Mouse (Mus musculus) liver, embryonic 12.5 days (tissue): ENCODE results near the gene Gm17581. TPM values are rescaled to one million over a fixed set of nuclear protein-coding genes. Genes with fewer than 3 reads are reported as not detected.

Source experiments
- ATAC-seq: fragments of 200-750 bp; cut with Nextera tagmentation; 2 replicates; pipeline ENCODE4 v1.8.0; 2017; ENCODE audit warnings: moderate number of reproducible peaks, mild to moderate bottlenecking, moderate library complexity
- H3K27ac ChIP-seq: fragments of 300-500 bp; sonication (generic); 2 replicates; pipeline ENCODE4 v1.5.1; 2016; ENCODE audit warnings: mild to moderate bottlenecking
- H3K27me3 ChIP-seq: fragments of 300-500 bp; sonication (generic); replicated peaks from 2 replicates; pipeline ENCODE4 v1.6.1; 2016; ENCODE audit warnings: mild to moderate bottlenecking, moderate library complexity
- H3K36me3 ChIP-seq: fragments of 300-500 bp; sonication (generic); 2 replicates; pipeline ENCODE4 v1.6.1; 2016; ENCODE audit warnings: mild to moderate bottlenecking, moderate library complexity
- H3K4me1 ChIP-seq: fragments of 300-500 bp; sonication (generic); 2 replicates; pipeline ENCODE4 v1.6.1; 2016
- H3K4me2 ChIP-seq: fragments of 300-500 bp; sonication (generic); 2 replicates; pipeline ENCODE4 v1.6.1; 2016; ENCODE audit warnings: mild to moderate bottlenecking, moderate library complexity
- H3K4me3 ChIP-seq: fragments of 300-500 bp; sonication (generic); 2 replicates; pipeline ENCODE4 v1.5.1; 2016; ENCODE audit warnings: mild to moderate bottlenecking, moderate library complexity
- H3K9ac ChIP-seq: fragments of 300-500 bp; sonication (generic); 2 replicates; pipeline ENCODE4 v1.6.1; 2016; ENCODE audit warnings: mild to moderate bottlenecking, moderate library complexity
- H3K9me3 ChIP-seq: fragments of 300-500 bp; sonication (generic); replicated peaks from 2 replicates; pipeline ENCODE4 v1.6.1; 2016; ENCODE audit warnings: mild to moderate bottlenecking, moderate library complexity
- whole genome bisulfite sequencing: fragments of 180-500 bp; shearing (Covaris S2); methylation state at CpG from one replicate; pipeline ENCODE4 v1.1.7; 2016; ENCODE audit not compliant: insufficient replicate concordance; 5-methylcytosine and 5-hydroxymethylcytosine counted together
- polyA plus RNA-seq: library from polyadenylated mRNA; unstranded; fragments of >200 nt; fragmentation: Nextera tagmentation; extraction: Ambion mirVana; gene quantifications from 2 replicates; pipeline ENCODE4 v1.2.1, GENCODE M21; 2016

Gene Gm17581
- polyA plus RNA-seq, 1 experiment from 2014 or later: not detected

DNA sequence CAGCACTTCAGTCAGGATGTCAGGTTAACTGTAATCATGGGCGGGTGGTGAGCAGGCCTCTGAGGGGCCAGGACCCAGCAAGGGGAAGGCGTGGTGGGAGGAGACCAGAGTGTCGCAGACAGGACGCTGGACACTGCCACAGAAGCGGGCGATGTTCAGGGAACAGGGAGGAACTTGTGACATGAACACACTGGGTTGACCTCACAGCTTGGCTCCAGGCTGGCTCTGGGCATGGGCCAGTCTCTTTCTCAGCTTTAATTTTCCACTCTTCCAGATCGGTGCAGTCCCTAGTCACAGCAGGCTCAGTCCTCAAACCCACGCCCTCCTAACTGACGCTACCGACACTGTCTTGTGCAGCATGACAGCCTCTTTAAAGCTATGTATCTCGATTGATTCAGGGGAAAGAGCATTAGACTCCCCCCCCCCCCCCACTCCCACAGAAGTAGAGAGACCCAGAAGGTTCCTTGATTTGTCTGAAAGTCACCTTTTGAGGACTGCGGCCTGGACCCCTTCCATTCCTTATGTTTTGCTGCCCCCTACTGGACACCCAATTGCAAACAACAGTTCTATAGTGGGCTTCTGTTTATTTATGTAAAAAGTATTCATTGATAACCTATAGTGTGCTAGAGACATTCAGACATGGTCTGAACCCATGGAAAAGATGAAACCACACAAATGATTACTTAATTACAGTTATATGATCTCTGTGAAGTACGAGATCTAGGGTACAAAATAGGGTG, 29.2 kb upstream of the Gm17581 start:
- 53% methylated on average over 13 of the region's 13 CpGs for WGBS
- Histone ChIP-seq H3K27ac (no peak overlapping the region), H3K9ac (no peak overlapping the region), H3K27me3 (peaks cover 35% of the 10 kb centered on the region), H3K36me3 (no peaks in the 10 kb centered on the region), H3K4me1 (no peaks in the 10 kb centered on the region), H3K9me3 (no peaks in the 10 kb centered on the region), H3K4me2 (no peak overlapping the region), H3K4me3 (no peak overlapping the region)
- ATAC-seq: no peak

DNA sequence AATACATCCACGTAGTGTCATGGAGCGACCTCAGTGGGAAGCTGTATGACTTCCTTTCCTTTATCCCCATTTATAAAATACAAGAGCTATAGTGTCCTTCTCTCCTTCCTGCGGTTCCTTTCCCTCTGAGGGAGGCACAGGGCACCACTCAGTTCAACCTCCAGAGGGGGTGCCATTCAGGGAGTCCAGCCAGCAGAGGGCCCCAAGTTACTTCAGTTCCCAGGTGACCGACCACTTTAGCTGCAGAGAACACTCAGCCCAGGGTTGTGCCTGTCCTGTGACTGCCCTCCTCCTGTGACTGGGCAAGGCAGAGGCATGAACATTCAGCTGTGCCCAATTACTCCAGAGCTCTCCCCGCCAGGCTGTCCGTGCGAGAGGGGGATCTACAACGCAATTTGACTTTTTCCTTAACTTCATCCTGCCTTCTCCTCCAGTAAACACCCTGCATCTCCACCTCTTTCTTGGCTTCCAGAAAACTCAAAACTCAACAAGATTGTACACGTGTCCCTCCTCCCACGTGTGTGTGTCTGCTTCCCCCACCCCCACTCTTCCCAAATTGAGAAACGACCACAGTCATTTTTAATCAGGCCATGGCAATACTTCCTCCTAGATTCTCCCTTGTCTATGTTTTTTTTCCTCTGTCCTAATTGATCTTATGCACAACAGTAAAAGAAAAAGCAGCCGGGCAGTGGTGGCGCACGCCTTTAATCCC, 21.3 kb upstream of the Gm17581 start:
- ATAC-seq: no peak
- H3K27ac ChIP-seq: no peak overlapping the region
- peaks cover 42% of the 10 kb centered on the region for H3K27me3 ChIP-seq
- no peak overlapping the region for H3K9ac ChIP-seq
- 46% methylated on average over 14 of the region's 14 CpGs for WGBS
- H3K36me3 ChIP-seq: no peaks in the 10 kb centered on the region
- H3K4me2 ChIP-seq: no peak overlapping the region
- no peak overlapping the region for H3K4me3 ChIP-seq
- H3K4me1 ChIP-seq: no peaks in the 10 kb centered on the region
- H3K9me3 ChIP-seq: no peaks in the 10 kb centered on the region

DNA sequence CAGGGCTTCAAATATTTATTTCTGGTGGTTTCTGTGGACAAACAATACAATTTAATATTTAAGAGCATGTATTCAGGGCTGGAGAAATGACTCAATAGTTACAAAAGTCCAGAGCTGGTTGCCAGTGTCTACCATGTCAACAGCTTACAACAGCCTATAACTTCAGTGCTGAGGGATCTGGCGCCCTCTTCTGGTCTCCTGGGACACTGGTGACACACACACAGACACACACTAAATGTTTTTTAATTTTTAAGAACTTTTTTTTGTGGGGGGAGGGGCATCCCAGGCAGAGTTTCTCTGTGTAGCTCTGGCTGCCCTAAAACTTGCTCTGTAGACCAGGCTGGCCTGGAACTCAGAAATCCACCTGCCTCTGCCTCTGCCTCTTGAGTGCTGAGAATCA, 20.1 kb upstream of the Gm17581 start:
- no peak for ATAC-seq
- Histone ChIP-seq H3K4me2 (no peak overlapping the region), H3K4me1 (0 out of 2 replicates have a peak, but pooled peaks cover 10% of the 10 kb centered on the region), H3K27ac (no peak overlapping the region), H3K27me3 (peaks cover 54% of the 10 kb centered on the region), H3K36me3 (no peaks in the 10 kb centered on the region), H3K9me3 (no peaks in the 10 kb centered on the region), H3K9ac (no peak overlapping the region), H3K4me3 (no peak overlapping the region)
- WGBS: 4% methylated on average over 1 of the region's 1 CpGs

DNA sequence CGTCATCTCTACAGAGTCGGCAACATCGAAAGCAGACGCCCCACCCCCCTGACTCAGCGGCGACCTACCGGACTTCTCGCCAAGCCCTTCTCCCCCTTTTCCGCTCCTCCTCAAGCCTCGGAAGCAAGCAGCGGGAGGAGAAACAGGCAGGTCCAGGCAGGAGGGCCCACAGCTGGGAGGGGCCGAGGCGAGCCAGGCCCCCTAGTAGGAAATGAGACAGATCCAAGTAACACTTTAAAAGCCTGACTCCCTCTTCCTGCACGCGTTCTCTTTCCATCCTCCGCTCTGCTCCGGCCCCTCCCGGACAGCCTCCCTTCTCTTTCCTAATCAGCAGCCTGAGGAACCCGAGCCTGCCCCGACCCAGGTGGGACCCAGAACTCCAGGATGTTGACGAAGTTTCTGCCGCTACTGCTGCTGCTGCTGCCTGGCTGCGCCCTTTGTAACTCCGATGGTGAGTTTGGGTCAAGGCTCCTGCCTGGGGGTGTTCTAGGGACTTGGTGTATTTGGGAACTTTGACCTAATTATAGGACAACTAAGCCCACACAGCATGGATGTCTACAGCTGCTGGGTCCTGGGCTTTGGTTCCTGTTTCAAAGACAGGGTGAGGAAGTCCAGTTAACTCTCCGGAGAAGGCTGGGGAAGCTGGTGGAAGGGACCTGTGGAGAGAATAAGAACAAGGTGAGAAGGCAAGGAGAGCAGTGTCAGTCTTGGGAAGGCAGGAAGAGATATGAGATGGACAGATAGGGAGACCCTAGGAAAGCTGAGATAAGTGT, 15.5 kb upstream of the Gm17581 start, which contains the start of gene Procr:
Gene Procr, plus strand, starts transcription at position 104 of the 773 bp plus-strand sequence.
- no peak within 1 kb of the TSS for H3K27ac ChIP-seq
- ATAC-seq: no peak
- peaks cover 63% of the 10 kb centered on the region for H3K27me3 ChIP-seq
- H3K4me1 ChIP-seq: 0 out of 2 replicates have a peak, but pooled peaks cover 11% of the 10 kb centered on the region
- peak within 1 kb of the TSS; percentile 60 for H3K4me2 ChIP-seq
- H3K9me3 ChIP-seq: no peaks in the 10 kb centered on the region
- H3K9ac ChIP-seq: no peak within 1 kb of the TSS
- no peaks in the 10 kb centered on the region for H3K36me3 ChIP-seq
- WGBS: 2% methylated on average over 25 of the region's 25 CpGs
- H3K4me3 ChIP-seq: peak within 1 kb of the TSS; percentile 40

DNA sequence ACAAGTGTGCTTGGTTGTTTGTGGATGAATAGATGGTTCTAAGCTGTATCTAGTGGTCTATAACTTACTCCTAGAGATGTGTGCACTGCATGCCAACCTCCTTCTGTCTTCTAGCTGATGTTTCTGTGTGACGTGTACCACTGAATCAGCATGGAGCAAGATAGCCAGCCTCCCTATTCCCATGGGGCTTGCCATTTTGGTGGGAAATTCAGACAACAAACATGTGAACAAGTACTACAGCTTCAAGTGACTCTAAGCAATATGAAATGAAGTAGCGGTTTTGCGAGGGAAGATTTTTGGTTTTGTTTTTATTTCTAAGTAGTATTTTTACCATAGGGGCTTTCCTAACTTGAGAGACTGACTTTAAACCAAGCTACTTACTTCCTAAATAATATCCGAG, 13.7 kb upstream of the Gm17581 start:
- H3K4me3 ChIP-seq: no peak overlapping the region
- no peak overlapping the region for H3K27ac ChIP-seq
- 0 out of 2 replicates have a peak, but pooled peaks cover 11% of the 10 kb centered on the region for H3K4me1 ChIP-seq
- 75% methylated on average over 4 of the region's 4 CpGs for WGBS
- no peaks in the 10 kb centered on the region for H3K36me3 ChIP-seq
- no peak for ATAC-seq
- H3K9me3 ChIP-seq: no peaks in the 10 kb centered on the region
- no peak overlapping the region for H3K4me2 ChIP-seq
- peaks cover 77% of the 10 kb centered on the region for H3K27me3 ChIP-seq
- H3K9ac ChIP-seq: no peak overlapping the region

DNA sequence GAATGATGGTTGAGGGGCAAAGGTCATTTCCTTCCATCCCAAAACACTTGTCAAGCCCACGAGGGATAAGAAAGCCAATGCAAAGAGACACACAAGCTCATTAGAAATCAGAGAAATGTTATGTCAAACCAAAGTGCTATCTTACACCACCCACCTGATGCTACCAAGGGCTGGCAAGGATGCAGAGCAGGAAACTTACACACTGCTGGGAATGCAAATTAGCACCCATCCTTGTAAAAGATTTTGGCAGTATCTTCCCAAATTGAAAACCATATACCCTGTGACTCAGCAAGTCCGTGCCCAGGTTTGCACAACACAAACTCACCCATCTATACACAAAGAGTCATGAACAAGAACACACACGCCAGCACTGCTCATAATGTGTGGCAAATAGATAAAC, 9.8 kb upstream of the Gm17581 start:
- 24% methylated on average over 3 of the region's 3 CpGs for WGBS
- H3K9me3 ChIP-seq: no peaks in the 10 kb centered on the region

DNA sequence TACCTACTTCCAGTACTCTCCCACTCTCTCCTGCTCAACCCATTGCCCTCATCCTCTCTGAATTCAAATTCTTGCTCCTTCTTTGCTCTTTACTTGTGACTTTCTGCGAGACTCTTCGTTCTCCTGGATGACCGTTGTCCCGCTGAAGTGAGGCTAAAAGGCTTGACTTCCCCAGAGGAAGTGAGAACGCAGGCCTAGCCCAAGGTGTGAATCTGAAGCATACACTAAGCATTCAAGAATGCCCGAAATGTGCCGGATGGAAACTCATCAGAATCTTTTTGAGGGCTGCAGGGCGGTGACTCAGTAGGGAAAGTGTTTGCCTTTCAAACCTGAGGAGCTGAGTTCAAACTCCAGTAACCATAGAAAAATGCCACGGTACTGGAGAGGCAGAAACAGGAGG, 7.7 kb upstream of the Gm17581 start:
- no peak overlapping the region for H3K4me2 ChIP-seq
- no peaks in the 10 kb centered on the region for H3K36me3 ChIP-seq
- 38% methylated on average over 9 of the region's 9 CpGs for WGBS

More for the DNA sequence above, 9.8 kb upstream of the Gm17581 start:
- Histone ChIP-seq H3K36me3 (no peaks in the 10 kb centered on the region), H3K4me3 (no peak overlapping the region), H3K27me3 (peaks cover 57% of the 10 kb centered on the region), H3K9ac (no peak overlapping the region), H3K27ac (no peak overlapping the region), H3K4me2 (no peak overlapping the region), H3K4me1 (peaks cover 16% of the 10 kb centered on the region)
- ATAC-seq: no peak

DNA sequence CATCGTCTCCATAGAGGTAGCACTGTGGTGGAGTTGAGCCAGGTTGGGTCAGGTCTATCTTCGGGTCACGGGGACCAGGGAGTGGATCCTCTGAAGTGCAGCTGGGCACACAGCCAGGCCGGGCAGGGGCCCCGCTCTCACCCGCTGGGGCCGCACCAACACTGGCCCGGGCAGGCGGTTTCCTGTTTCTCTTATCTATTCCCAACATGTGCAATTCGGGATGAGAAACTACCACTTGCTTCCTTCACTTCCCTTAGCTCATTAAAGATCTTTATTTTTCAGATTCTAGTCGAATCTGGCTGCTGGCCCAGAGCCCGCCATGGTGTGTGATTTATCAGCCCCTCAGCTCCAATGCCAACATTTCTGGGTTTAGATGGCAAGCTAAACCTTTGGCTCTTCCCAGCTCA, 7.3 kb upstream of the Gm17581 start:
- H3K4me2 ChIP-seq: peak overlapping the region; percentile 32
- peaks cover 44% of the 10 kb centered on the region for H3K27me3 ChIP-seq
- peak; percentile 62; the same call in 1 of the 2 replicates for ATAC-seq
- no peak overlapping the region for H3K9ac ChIP-seq
- no peak overlapping the region for H3K27ac ChIP-seq
- no peaks in the 10 kb centered on the region for H3K9me3 ChIP-seq
- no peaks in the 10 kb centered on the region for H3K36me3 ChIP-seq
- H3K4me3 ChIP-seq: no peak overlapping the region
- WGBS: 14% methylated on average over 12 of the region's 12 CpGs
- H3K4me1 ChIP-seq: peaks cover 16% of the 10 kb centered on the region

More for the DNA sequence above, 7.7 kb upstream of the Gm17581 start:
- H3K4me3 ChIP-seq: no peak overlapping the region
- H3K27me3 ChIP-seq: peaks cover 44% of the 10 kb centered on the region
- H3K9ac ChIP-seq: no peak overlapping the region
- H3K4me1 ChIP-seq: peaks cover 16% of the 10 kb centered on the region
- ATAC-seq: no peak
- H3K27ac ChIP-seq: no peak overlapping the region
- H3K9me3 ChIP-seq: no peaks in the 10 kb centered on the region

DNA sequence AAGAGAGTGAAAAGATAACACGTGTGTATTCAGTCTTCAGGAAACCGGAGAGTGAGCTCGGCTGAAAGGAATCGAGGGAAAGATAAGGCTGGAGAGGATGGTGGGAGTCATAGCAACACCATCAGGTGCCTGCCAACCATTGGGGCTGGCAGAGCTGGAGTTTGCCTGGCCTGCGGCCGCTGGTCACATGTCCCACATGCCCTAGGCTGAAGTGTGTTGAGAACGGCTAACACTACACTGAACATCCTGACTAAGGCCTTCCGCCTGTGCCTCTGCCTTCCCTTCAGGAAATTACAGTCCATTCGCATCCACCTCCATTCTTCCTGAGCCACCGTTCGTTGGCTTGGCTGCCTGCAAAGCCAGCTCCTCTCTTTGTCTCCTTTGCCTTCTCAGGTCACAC, 6.5 kb upstream of the Gm17581 start:
- no peak for ATAC-seq
- no peak overlapping the region; the same call in 1 of the 2 replicates for H3K4me2 ChIP-seq
- H3K27me3 ChIP-seq: peaks cover 42% of the 10 kb centered on the region
- 30% methylated on average over 11 of the region's 11 CpGs for WGBS
- peaks cover 16% of the 10 kb centered on the region for H3K4me1 ChIP-seq
- H3K27ac ChIP-seq: no peak overlapping the region
- no peak overlapping the region for H3K4me3 ChIP-seq
- H3K9ac ChIP-seq: no peak overlapping the region
- H3K36me3 ChIP-seq: no peaks in the 10 kb centered on the region
- no peaks in the 10 kb centered on the region for H3K9me3 ChIP-seq

DNA sequence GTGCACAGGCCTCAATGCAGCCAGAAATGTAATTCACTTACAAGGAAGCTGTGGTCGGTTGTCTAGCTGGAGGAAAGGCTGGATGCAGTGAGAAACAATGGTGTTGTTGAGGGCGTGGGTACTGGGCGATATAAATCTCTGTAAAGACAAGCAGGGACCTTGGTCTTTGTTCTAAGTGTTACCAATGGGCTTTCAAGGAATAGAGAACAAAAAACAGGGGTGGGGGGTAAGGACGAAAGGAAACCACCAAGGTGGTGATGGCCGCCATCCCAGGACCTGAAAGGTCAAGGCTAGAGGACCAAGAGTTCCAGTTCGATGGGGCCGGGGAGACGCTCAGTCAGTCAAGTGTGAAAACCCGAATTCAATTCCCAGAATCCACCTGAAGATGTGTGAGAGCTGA, 2.1 kb upstream of the Gm17581 start:
- H3K4me2 ChIP-seq: no peak overlapping the region
- H3K9ac ChIP-seq: no peak overlapping the region
- 44% methylated on average over 9 of the region's 9 CpGs for WGBS
- peaks cover 12% of the 10 kb centered on the region for H3K27me3 ChIP-seq
- H3K36me3 ChIP-seq: no peaks in the 10 kb centered on the region
- no peak overlapping the region for H3K27ac ChIP-seq
- no peaks in the 10 kb centered on the region for H3K9me3 ChIP-seq
- H3K4me1 ChIP-seq: peaks cover 8% of the 10 kb centered on the region
- H3K4me3 ChIP-seq: no peak overlapping the region
- no peak for ATAC-seq

DNA sequence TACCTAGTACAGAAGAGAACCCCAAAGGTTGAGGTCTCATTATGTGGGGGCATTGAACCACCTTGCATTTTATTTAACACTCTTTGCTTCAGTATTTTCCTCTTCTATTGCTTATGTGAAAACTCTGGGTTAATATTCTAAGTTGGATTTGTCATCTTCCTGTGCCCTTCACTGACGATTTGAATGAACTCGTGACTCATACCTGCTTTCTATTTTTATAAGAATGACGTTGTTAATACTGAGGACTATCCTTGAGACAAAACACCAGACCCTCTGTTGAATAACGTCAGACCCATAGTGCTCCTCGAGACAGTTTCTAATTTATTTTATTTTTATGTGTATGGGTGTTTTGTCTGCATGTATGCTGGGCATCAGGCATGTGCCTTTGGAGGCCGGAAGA, 1.3 kb upstream of the Gm17581 start:
- Histone ChIP-seq H3K4me2 (no peak overlapping the region), H3K27ac (no peak overlapping the region), H3K4me3 (no peak overlapping the region), H3K4me1 (no peaks in the 10 kb centered on the region), H3K9ac (no peak overlapping the region), H3K36me3 (no peaks in the 10 kb centered on the region), H3K27me3 (peaks cover 6% of the 10 kb centered on the region), H3K9me3 (no peaks in the 10 kb centered on the region)
- WGBS: 62% methylated on average over 6 of the region's 6 CpGs
- no peak for ATAC-seq

DNA sequence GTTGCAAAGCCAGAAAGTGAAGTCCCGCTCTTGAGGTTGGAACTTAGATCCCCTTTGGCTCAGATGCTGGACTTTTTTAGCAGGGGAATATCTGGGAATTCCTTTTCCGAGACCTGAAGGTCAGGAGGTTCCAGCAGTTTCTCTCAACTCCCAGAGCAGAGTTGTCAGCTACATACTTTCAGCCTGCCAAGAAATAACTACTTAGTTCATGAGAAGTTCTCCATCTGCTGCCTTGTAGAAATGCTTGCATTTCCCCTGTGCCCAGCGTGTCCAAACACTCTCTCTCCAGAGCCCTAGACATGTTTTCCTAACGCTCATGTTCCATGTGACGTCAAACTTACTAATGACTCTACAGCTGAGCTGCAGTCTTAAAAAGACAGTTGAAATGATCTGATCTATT, 586 bp downstream of the Gm17581 start:
- no peaks in the 10 kb centered on the region for H3K9me3 ChIP-seq
- H3K27ac ChIP-seq: no peak overlapping the region
- H3K27me3 ChIP-seq: peaks cover 6% of the 10 kb centered on the region
- H3K4me2 ChIP-seq: no peak overlapping the region
- no peak for ATAC-seq
- 70% methylated on average over 5 of the region's 5 CpGs for whole genome bisulfite sequencing
- no peaks in the 10 kb centered on the region for H3K4me1 ChIP-seq
- no peak overlapping the region for H3K9ac ChIP-seq
- H3K4me3 ChIP-seq: no peak overlapping the region
- H3K36me3 ChIP-seq: no peaks in the 10 kb centered on the region
